Mouse (Mus musculus) frontal cortex, adult 2 months (tissue): Measurements from ENCODE around the gene Glb1. TPM values are rescaled to one million over a fixed set of nuclear protein-coding genes. Genes with fewer than 3 reads are reported as not detected.
A peak's percentile ranks its signal among the peaks of the same experiment; 100 is the strongest.

Experiments used
- DNase-seq, 2 experiments: peaks; one replicate each; pipeline ENCODE4 v3.0.0; 2022; ENCODE audit warnings: low spot score in 1 of 2; ENCODE audit errors: extremely low spot score in 1 of 2
- polyA plus RNA-seq: library from polyadenylated mRNA; depleted of rRNA; stranded (reverse); fragments of >200 nt; gene quantifications from 2 replicates; pipeline ENCODE4 v1.2.3, GENCODE M21; 2012; rRNA removed

Gene Glb1
- polyA plus RNA-seq: 23.3 and 23.9 TPM in 2 replicates

DNA sequence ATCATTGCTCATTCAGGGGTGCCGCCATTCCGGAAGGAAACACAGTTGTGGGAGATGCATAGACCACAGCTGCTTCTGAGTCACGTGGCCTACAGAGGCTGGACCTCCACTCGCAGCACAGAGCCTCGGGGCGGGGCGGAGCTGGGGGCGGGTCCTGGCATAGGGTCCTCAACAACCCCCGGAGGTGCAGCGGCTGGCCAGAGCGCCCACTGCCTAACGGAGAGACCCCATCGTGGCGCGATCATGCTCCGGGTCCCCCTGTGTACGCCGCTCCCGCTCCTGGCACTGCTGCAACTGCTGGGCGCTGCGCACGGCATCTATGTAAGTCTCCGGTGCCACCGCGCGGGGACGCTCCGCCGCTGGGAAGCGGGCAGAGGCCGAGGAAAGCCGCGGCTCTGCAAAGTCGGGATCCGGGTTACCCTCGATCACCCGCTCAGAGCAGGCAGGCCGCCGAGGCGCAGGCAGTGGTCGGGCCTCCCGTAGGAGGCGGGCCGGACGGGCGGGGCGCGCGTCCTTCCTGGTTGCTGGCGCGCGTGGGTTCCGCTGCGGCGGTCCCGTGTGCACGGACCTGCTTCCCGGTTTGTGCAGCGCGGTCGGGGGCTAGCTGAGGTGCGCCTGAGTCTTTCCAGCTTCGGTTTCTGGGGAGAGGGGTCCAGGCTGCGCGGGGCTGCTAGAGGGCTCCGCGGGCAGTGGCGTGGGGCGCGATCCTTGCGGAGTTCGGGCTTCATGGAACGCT is at the start of gene Glb1, which contains the start of gene Tmppe:
TSS of gene Glb1 (plus strand) at position 128 of the 736 bp plus-strand sequence.
TSS of gene Tmppe (plus strand) at position 157 of the 736 bp plus-strand sequence.
- DNase-seq: peak; percentile 49 to 73

DNA sequence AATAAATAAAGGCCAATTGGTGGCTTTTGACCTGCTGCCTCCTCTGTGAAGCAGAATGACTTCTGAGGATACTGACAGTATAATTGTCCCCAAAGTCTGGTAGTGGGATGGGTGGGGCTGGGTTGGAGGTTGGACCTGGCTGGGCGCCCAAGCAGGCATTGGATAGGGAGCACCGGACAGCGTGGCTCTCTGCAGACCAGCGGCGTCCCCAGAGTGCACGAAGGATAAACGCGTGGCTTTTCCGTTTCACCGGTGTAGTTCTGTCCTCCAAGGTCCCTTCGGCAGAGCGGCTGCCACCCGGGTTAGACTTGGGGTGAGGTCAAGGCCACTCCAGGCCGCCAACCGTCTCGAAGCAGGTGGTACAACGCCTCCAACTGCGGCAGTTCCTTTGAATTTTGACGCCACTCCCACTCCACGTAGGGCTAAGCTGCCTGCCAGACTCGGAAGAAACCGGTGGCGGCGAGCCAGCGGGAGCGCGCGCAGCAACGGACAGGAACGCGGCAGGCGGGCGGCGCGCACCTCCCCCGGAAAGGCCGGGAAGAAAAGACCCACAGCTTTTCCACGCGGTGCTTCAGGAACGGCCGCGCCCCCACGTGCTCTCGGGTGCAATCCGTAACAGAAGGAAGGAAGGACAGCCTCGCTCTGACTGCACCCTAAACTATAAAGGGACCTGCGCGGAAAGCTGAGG is 32.9 kb upstream of the Glb1 start:
- peak; percentile 50 to 91 for DNase-seq

DNA sequence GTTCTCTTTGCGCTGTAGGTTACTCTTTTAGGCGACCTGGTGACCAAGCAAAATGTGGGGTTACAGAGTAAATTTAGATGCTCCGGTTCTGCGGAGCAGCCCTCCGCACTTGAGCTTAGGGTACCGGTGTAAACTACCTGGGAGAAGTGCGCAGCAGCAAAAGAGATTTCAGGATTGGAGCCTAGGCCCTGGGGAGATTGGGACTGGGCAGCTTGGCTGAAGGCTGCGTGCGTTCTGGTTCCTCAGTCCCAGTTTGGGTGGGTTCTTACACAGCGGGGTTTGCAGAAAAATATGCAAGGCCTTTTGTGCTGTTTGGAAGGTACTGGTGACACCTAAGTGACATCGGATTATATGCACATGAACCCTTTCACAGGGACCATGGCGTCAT is 32.4 kb upstream of the Glb1 start:
- DNase-seq: no peak

DNA sequence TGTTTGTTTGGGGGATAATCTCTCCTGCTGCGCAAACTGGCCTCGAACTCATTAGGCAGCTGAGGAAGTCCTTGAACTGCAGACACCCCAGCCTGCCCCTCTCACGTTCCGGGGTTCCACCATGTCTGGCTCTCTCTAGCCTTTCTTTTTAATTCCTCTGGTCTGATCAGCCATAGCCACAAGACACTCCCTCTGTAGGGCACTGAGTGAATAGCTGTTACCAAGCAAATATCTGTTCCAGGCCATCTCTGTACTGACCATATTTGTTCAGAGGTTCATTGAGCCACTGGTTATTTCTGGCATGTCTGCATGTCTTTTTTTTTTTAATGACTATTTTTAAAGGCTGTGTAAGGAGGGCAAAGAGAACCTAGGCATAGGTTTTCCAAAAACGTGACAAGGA is 31.5 kb upstream of the Glb1 start:
- peak in 1 of 2 experiments; percentile 15 for DNase-seq

DNA sequence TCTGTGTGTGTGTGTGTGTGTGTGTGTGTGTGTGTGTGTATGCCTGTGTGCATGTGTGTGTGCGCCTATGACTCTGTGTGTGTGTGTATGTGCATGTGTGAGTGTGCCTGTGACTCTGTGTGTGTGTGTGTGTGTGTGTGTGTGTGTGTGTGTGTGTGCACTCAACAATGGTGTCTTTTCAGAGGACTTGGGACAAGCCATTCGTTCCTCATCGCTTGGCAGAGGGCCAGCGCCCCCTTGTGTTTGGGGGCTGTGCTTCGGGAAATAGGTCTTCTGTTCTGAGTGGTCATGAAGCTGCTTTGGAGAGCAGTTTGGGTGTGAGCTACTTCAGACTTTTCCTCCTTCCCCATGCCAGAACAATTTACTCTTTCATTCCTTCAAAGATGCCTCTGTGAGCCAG is 29.2 kb upstream of the Glb1 start:
- peak in 1 of 2 experiments; percentile 11 for DNase-seq

DNA sequence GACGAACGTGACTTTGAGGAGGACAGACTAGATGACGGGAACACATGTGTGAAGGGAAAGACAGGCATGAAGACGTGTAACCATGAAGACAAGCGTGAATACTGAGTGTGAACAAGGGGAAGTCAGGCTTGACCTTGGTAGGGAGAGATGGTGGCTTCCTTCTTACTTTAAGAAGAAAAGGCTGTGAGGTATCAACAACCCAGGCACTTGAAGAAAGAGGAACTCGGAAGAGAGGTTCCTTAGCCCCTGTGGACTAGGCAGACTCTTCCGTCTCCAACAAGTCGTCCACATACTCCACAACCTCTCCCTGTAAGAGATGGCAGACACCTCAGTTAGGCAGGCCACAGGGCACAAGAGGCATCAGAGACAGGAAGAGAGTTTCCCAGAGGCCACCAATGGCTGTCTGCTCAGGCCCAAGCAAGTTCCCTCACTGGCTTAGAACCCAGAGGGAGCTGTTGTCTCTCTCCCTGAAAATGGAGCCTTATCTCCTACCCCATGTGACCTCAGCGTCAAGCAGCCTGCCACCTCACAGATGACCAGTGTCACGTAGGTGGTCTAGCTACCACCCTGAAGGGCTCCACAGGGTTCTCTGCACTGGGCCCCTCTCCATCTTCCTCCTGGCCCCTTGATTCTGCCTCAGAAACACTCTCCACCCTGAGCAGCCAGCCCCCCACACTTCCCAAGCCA is 25.5 kb upstream of the Glb1 start:
- DNase-seq: no peak

DNA sequence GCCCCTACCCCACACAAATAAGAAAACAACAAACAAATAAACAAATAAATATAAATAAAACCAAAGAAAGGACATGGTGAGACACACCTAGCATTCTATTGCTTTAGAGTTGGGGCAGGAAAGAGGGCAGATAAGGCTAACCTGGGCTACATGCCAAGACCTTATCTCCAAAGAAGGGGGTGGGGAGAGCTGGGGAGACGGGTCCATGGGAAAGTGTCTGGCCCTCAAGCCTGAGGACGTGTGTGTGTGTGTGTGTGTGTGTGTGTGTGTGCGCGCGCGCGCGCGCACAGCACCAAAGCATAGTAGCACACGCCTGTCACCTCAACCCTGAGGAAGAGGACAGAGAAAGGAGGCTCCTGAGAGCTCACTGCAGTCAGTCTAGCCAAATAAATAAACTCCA is 23.7 kb upstream of the Glb1 start:
- DNase-seq: no peak

DNA sequence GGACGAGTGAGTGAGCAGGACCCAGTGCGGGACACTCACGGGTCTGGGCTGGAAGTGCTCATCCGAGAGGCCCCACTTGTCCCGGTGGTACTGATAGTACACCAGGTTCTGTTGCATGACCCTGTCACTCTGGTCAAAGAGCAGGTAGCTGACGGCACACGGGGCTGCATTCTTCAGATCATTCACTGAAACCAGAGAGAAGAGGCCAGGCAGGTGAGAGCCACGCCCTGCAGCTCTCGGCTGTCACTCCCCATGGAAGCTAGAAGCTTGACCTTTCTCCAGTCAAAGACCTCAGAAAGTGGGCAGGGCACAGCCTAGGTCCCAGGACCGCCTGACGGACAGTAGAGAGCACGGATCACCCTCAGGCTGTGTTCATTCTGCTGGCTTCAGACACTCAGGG is 21.0 kb upstream of the Glb1 start:
- DNase-seq: no peak

DNA sequence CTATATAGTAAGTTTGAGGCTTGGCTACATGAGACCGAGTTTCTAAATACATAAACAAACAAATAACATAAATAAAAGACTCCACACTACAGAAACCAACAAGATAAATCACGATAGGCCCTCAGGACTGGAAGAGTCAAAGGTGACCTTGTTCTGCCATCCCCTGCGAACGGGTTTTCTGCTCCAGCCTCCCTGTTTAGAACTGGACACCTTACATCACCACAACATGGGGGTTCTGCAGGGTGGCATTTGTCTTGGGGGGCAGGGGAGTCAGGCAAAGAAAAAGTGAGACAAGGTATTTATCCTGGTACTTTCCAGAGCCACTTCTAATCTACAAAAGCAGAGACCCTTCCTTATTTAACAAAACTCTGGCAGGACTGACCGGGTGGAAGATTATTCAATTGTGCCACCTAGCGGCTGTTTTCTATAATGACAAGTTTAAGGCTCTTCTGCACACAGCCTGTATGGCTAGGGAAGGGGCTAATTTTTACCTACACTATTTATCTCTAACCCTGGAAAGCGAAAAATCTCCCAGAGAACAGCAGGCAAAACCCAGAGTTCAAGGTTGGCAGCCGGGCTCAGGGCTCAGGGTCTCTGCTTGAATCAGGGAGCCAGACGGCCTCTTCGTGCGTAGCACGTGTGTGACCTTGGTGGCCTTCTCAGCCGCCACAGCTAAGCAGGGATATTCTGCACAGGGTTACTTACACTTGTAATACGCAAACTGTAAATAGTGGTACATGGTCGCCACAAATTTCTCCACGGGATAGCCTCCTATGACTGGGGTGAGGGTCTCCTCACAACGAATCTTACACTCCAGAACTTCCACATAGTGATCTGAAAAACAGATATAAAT is 19.8 kb upstream of the Glb1 start:
- DNase-seq: peak in 1 of 2 experiments; percentile 65

DNA sequence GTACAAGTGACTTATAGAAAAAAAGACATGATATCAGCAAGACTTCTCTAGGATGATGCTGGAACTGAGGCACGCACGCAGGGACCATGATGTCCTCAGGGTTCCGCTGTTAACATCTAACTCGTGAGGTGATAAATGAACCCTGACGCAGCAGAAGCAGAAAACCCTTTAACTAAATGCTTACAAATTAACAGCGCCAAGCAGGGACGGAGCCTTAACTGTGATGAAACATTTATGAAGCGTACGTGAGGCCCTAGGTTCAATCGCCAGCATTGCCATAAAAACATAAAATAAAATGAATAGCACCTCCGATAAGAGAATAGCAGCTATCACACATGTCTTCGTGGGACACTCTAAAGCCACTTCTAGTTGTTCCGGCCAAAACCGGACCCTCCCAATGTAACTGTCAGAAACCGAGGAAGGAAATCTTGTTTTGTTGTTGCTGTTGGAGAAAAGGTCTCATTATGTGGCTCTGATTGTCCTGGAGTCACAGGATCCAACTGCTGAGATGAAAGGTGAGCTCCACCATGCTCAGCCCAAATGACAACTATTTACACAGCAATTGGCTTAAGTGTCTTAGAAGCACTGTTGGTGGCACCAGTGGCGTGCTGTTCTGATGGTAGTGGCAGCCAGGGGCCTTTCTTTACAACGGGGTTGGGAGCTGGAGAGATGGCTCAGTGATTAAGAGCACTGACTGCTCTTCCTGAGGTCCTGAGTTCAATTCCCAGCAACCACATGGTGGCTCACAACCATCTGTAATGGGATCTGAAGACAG is 17.8 kb upstream of the Glb1 start:
- no peak for DNase-seq

DNA sequence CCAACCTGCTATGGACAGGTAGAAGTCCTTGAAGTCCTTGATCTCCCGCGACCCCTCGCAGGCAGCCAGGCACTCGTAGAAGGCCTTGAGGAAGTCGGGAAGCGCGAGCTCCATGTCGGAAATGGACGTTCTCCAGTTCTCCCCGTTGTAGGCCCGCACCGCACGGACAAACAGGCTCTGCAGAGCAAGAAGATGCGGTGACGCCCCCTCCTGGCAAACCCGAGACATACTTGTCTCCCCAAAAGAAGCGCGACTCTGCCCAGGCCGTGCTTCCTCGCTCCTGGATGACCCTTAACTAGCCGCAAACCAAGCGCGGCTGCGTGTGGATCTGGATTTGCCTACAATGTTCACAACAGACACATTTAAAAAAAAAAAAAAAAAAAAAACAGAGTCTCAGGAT is 16.2 kb upstream of the Glb1 start:
- no peak for DNase-seq

DNA sequence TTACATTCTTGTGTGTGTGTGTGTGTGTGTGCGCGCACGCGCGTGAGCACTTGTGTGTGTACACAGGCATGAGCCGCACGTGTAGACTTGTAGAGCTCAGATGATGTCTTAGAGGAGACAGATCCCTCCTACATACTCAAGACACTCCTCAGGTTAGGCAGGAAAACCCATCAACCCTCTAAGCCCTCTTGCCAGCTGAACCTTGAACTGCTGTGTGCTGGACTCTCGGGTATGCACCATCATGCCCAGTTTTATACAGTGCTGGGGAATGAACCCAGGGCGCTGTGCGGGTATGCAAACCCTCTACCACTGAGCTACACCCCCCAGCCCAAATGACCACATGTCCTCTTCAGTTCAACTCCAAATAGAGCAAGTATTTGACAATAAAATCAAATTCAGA is 15.7 kb upstream of the Glb1 start:
- DNase-seq: no peak

DNA sequence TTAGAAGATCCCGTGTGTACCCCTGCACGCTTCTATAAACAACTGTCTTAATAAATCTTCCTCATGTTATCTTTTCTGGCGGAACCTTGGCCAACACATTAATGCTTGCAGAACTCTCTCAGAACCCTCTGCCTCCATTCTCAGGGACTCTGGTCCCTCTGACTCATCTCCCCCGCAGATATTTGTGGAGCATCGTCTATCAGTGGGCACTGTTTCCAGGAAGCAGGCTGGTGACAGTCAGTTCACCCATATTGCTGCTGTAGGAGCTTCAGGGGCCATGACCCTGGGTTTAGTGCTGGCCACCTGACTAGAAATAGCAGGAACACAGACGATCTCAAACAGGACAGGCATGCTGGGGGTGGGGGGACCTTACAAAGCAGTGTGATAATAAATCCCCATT is 13.8 kb upstream of the Glb1 start:
- DNase-seq: no peak

DNA sequence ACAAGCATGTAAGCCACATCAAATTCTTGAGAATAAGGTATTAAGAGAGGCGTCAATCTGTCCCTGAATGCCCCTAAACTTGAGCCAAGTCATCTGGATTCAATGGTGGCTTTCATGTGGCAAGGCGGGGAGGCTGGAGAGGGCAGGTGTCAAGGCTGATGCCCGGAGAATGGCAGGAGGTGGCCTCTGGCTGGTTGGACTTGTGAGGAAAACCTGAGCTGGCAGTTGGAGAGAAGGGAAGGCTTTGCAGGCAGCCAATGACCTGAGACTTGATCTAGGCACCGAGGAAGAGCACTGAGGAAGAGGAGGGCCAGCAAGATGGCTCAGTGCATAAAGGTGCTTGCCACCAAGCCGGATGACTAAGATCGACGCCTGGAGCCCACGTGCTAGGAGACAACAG is 12.6 kb upstream of the Glb1 start:
- no peak for DNase-seq

DNA sequence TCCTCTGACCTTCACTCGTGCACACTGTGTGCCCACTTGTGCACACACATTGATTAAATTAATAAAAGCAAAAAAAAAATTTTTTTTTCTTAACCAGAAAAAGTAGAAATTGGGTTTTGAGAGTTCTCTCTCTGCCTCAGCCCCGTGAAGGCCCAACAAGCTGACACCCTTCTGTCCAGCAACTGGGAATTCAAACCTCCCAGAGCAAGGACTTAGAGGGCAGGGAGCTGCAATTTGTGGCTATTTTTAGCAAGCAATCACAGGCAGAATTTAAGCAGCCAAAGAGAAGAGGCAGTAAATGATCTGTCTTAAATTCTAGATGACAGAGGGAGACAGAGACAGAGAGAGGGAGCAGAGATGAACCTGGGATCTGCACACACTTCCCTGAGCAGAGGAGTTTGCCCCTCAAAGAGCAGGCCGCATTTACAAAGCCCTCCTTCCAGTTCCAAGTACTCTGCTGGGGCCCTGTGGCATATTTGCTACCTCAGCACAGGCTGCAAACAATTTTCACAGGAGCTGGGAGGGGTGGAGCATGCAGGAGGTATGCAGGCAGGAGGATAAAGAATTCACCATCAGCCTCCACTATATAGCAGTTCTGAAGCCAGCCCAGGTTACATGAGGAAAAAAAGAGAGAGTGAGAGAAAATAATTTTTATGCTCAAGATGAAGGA is 12.0 kb upstream of the Glb1 start:
- DNase-seq: no peak

DNA sequence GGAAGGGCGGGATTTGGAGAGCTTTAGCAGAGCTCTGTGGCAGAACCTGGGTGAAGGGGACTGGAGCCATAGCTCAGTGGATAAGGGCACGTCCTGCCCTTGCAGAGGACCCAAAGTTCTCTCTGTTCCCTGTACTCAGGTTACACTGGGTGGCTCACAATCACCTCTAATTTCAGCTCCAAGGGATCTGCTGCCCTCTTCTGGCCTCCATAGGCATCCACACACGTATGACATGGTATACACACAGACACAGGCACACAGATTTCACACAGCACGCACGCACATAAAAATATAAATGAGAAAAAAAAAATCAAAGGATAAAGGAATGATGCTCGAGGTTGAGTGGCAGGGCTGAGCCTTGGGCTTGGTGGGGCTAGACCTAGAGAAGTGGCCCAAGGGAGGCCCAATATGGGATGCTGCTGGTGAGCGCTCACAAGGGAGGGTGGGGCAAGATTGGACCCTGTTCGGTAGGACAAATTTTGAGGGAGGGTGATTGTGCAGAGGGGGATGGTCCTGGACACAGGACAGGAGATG is 11.4 kb upstream of the Glb1 start:
- no peak for DNase-seq

DNA sequence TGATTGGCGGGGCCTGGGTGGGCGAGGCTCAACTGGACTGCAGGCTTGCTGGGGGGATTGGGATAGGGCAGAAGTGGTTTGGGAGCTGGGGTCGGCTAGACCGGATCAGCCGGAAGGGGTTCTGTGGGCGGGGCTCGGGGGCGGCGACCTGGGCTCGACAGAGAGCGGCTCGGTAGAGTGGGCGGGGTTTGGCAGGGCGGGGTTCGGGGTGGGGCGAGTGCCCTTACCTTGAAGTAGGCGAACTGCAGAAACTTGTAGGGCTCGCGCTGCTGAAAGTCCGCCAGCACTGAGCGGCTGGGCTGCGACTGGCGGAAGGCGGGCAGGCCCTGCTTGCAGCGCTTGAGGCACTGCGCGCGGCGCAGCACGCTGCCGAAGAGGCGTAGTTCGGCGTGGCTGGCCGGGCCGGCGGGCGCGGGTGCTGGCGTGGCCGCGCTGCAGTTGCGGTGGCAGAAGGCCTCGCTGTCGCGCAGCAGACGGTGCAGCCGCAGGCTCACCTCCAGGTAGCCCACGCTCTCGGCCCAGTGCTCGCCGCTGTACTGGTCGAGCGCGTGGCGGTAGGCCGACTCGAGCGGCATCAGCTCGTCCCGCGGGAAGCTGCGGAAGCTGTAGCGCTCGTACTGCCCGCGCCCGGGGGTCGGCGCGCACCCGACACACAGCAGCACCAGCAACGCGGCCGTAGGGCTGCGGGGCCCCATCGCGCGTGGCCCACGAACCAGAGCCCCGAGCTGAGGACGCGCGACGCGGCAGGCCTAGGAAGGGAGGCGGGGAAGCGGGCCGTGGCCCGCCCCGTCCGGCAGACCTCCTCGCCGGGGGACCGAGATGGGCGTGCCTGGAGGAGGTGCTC is 10.7 kb upstream of the Glb1 start, which contains the start of gene Crtap:
TSS of gene Crtap (minus strand) at position 771 of the 844 bp plus-strand sequence.
- DNase-seq: peak in 1 of 2 experiments; percentile 52

DNA sequence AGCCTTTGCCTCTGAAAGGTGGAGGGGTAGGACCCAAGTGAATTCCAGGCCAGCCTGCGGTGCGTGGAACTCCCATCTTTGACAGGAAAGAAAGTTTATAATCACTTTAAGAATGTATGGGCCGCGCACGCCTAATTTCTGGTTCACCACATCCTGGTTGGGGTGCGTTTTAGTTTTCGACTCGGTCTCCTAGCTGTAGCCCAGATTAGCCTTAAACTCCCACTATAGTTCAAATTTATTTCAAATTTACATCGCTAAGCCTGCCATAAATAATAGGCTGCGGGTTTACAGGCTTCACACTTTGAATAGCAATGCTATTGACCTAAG is 10.2 kb upstream of the Glb1 start:
- DNase-seq: no peak
